Mouse (Mus musculus): Measurements from ENCODE around the gene Arrb1. TPM values are rescaled to one million over a fixed set of nuclear protein-coding genes. Genes with fewer than 3 reads are reported as not detected.

The Arrb1 gene
- 204 and 251 TPM in 2 replicates for polyA plus RNA-seq (2012; rRNA removed)

GRCm38 (mm10) chr7:99534901-99535735 lies at the start of gene Arrb1:
Gene Arrb1, plus strand, starts transcription at chr7:99535466.

DNA sequence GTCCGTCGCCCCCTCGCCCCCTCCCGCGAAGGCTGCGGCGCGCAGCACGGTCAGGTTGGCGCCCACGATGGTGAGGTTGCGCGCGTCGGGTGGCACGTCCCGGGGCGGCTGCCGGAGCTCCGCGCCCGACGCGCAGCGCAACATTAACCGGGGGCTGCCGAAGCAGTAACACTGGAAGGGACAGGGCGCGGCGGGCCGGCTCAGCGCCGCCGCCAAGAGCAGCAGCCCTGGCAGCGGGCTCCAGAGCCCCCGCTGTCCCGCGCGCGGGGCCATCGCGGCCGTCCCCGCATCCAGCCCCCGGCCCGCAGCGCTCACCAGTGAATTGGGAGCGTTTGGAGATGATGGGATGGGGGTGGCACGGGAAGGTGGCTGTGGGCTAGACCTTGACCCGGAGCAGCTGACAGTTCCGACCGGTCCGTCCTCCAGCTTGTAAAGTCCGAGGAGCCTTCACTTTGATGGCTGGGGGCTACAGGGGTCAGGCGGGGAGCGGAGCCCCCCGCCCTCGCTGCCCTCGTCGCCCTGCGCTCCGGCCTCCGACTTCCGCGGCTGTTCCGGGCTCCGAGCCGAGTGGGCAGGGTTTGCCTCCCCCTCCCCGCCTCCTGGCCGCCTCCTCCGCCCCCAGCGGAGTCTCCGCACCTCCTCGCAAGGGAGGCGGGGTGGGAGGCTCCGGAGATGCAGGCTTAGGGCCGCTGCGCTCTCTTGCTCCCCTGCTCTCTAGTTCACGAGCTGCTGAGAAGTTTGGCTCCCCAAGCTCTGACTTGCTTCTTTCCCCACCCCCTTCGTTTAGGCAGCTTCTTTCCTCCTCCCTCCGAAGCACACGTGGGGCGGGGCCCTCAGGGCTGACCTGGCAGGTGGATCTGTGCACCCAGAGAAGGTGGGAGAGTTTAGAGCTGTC lies 91.4 kb downstream of the Arrb1 start, which contains the start of gene Tpbgl:
Gene Tpbgl, minus strand, starts transcription at position 728 of the 895 bp plus-strand sequence.

Other genes with a start within 250 kb of the Arrb1 start
- gene Serpinh1, start 182.2 kb upstream of the Arrb1 start, polyA plus RNA-seq (2012; rRNA removed): 32.8 and 42.3 TPM in 2 replicates
- gene Gdpd5, start 154.1 kb upstream of the Arrb1 start, polyA plus RNA-seq (2012; rRNA removed): 0.73 and 1.1 TPM in 2 replicates
- 0.03 and 0.09 TPM in 2 replicates for gene Klhl35, start 69.5 kb upstream of the Arrb1 start, polyA plus RNA-seq (2012; rRNA removed)
- 907 and 1,012 TPM in 2 replicates for gene Rps3, start 51.7 kb upstream of the Arrb1 start, polyA plus RNA-seq (2012; rRNA removed)
- gene Tpbgl, start 91.6 kb downstream of the Arrb1 start, polyA plus RNA-seq (2012; rRNA removed): 0.07 and 0.11 TPM in 2 replicates
- gene Slco2b1, start 175.9 kb downstream of the Arrb1 start, polyA plus RNA-seq (2012; rRNA removed): 0.09 and 0.11 TPM in 2 replicates
- not detected in 2 replicates for gene Olfr520, start 194.8 kb downstream of the Arrb1 start, polyA plus RNA-seq (2012; rRNA removed)
- gene Olfr521, start 228.0 kb downstream of the Arrb1 start, polyA plus RNA-seq (2012; rRNA removed): not detected in 2 replicates

Measured in liver, embryonic 14 days (tissue).